Mouse (Mus musculus): ENCODE data around the gene Pde4d. TPM values are rescaled to one million over a fixed set of nuclear protein-coding genes. Genes with fewer than 3 reads are reported as not detected.
A peak's percentile ranks its signal among the peaks of the same experiment; 100 is the strongest.

Pde4d gene
- 18.9 and 34.5 TPM in 2 replicates for total RNA-seq (2021)
- long read RNA-seq, full-length matches to known transcripts = 7 of 10 reads
- long read RNA-seq, partial matches to known transcripts = 1 of 10 reads
- long read RNA-seq, other reads (novel, unspliced or antisense) = 2 of 10 reads

DNA sequence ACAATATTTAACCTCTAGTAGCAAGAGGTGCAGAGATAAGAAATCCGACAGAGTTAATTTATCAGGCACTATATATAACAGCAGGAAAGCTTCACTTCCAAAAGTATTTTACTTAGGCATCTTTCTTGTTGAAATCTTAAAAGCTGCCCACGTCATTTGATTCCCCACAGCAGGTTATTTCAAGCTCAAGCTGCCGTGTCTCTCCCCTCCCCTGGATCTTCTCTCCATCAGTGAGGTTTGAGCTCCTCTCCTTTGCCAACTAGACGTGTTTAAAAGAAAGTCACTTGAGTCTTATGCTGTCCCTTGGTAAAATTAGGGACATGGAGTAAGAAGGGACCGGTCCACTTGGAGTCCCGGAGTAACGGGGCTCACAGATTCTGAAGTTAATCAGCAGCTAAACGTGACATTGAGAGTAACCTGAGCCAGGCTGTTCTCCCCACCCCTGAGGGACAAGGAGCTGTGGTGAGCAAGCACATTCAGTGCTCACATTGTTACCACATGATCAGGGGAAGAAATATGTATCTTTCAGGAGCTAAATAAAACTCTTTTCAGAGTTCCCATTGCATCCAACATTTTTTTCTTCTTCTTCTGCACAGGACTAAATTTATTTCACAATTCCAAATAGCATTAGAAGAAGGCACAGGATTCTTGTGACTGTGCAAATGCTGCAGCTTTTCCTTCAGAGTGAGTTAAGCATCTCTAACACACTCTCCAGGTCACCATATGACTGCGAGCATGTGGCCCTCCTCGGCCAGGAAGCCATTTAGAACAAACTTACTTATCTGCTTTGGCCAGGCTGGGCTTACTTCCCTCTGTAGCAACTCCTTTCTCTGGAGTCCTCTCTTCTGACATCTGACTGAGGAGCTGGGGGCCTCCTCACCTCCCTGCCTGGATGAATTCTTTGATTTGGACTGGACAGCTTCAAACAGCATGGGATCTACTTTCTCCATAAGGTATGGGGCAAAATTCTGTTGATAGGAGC, at the start of gene Pde4d:
Pde4d (plus strand) TSS at position 833 of the 982 bp plus-strand sequence.
- DNase-seq = no peak

DNA sequence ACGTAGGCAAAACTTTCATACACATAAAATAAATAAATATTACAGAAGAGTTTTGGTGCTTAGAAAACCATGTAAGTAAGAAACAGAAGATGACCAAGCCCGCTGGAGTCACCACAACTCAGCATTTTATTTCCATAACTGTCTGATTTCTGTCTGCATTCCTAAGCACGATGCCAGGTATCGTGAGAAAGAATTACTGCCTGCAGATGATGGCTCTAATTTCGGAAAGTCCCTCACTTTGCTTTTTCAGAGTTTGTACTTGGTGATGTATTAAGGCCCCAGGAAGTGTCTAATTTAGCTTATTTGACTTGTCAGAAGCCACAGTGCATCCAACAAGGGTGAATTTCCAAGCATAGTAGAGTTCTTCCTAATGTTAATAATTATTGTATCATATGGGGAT, 46.6 kb upstream of the Pde4d start:
- no peak for DNase-seq

DNA sequence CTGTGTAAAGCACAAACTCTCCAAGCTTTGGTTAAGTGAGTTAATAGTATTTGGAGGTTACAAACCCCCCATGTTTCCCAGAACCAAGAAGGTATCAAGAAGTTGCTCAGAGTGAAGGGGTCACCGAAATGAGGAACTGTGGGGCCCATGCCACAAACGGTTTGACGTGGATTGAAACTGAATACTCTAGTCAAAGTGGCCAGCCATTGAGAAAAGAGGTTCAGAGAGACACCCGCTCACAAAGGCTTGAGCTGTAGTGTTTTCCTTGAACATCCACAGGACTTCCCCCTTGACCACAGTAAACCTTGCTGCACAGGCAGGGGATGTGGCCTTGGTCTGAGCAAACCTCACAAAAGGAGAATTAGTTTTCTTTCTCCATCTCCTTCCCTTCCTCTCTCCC, 45.4 kb upstream of the Pde4d start:
- DNase-seq = no peak

DNA sequence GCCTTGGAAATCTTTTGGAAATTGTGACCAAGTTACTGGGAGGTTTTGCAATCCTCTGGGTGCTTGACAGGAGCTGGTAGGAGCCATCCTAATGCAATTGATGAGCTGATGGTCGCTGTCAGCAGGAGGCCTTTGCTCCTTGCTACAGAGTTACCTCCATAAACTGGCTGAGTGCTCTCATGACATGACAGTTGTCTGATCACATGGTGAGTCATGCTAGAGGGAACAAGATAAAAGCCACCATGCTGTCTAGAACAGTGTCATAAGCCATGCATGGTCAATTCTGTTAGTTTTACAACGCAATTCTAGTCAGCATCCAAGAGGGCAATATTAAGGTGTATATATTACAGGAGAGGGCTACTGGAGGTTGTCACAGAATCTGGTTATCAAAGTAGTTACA, 34.3 kb upstream of the Pde4d start:
- no peak for DNase-seq

DNA sequence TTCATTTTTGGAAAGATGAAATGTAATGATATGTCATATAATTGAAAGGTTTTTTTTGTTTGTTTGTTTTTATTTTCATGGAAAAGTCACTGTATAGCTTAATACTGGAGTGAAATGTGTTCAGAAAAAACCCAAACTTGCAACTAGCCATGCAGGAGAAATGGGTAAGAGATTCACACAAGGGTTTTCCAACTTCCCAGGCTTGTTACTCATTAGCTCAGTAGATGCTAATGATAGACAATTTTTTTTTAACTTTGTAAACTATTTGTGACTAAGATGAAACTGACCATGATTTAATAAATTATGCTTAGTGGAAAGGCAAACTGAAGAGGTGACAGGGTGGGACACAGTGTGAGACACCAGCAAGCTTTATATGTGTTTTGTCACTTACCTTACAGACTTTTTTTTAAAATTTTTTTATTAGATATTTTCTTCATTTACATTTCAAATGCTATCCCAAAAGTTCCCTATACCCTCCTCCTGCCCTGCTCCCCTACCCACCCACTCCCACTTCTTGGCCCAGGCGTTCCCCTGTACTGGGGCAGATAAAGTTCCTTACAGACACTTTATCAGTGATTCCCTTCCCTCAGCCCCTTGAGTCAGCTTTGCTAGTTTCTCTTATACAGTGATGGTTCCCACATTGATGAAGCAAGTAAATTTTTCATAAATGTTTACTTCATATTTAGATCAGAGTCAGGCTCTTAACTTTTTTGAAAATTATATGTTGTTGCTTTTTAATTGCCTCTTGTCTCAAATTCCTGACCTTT, 30.8 kb upstream of the Pde4d start:
- DNase-seq = no peak

DNA sequence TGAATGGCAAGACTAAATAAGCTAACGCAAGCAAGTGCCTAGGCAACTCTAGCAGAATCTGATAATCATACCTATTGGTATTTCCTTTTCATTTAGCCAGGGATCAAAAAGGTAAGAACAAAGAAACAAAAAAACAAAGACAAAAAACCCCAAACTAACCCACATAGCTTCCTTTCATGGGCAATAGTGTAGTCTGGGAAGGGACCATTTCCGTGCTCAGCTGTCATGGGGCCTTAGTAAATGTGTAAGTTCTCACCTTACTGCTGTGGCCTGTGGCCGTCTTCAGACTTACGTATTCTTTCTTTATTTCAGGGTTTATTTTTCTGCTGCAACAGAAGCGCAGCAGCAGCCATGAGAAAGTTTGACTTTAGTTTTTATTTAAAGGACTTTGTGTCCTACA, 23.4 kb upstream of the Pde4d start:
- no peak for DNase-seq

DNA sequence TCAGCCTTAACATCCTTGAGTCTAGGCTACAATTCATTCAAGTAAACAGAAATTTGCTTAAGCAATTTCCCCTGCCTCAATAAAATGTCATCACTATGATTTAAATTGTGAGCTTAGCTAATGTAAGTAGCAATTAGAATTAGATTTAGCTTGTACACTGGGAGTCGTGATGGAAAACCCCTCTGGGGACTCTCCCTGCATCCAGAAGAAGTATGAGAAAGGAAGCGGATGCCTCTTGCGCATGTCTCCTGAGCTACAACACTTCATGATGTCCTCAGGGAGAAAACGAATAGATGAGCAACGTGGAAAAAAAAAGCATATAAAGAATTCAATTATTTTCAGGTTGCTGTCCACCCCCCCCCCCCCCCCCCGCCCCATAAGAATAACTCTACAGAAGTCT, 20.9 kb upstream of the Pde4d start:
- no peak for DNase-seq

DNA sequence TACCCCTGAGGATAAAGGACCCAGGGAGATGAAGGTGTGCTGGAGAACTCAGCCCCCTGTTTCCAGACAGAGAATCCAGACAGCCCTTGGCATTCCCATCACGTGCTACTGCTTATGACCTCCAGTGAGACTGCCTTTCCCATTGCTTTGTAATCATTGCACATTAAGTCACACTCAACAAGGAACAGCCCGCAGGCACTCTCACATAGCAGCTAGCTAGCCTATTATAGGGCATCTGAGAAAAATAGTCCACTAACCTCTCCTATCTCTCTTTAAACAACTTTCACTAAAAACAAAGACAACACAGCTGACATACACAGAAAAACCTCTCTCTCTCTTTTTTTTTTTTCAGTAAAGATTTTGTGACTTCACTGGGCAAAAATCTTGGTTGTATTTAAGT, 20.1 kb upstream of the Pde4d start:
- no peak for DNase-seq

DNA sequence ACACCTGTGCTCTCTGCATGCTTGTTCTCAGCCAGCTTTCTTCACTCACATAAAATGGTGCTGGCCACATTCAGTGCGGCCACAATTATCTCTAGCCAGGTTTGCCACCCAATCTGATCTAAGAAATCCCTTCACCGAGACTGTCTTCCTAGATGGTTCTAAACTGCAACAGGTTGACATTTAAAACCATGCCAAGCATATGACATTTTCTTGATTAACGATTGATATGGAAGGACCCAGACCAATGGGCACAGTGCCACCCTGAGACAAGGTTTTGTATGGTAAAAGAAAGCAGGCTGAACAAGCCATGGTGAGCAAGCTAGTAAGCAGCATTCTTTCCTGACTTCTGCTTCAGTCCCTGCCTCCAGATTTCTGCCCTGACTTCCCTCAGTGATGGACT, 18.0 kb upstream of the Pde4d start:
- DNase-seq = peak; percentile 21

DNA sequence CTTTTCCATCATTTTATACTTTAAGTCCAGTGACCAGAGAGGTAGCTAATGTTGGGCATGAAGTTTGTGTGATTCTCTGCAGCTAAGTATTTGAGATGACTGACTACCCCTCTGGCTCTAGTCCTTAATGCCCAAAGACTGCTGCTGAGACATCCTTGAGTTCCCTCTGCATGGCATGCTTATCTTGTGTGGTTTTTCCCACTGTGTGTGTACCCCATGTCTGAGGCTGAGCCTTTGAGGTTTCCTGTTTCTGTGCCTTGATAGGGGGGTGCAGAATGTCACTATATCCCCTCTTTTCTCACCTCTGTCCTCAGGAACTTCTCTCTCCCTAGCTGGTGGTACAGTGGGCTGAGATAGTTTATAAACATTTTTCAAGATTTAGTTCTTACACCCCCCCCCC, 14.1 kb upstream of the Pde4d start:
- no peak for DNase-seq

DNA sequence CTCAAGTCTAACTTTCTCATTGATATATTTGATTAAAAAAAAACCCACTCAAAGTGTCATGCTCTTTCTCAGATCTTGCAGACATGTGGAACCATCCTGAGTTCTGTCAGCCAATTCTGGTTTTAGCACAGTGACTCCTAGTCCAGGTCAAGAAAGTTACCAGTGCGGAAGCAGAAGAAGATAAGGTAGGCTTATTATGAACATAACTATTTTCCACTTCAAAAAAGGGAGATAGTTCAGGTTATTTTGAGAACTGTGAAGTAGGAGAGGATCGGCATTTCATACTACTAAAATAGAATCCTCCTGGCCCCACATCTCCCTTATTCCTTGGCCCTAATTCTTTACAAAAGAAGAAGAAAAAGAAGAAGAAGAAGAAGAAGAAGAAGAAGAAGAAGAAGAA, 12.3 kb upstream of the Pde4d start:
- no peak for DNase-seq

DNA sequence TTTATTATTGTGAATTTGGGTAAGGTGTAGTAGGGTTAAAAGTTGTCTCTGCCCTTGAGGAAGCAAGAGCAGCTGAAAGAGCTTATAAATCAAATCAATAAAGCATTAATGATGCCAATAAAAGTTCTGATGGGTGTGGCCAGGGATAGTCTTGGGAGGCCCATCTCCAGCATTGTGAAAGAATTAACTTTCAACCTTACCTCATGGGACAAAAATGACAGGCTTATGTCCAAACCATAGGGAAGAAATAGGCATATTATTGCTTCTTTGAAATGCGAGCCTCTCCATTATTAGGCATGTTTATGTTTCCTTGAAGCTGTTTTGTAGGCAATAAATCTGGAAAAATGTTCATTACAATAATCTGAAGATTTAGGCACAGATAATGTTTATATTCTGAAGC, 10.7 kb upstream of the Pde4d start:
- DNase-seq = no peak

DNA sequence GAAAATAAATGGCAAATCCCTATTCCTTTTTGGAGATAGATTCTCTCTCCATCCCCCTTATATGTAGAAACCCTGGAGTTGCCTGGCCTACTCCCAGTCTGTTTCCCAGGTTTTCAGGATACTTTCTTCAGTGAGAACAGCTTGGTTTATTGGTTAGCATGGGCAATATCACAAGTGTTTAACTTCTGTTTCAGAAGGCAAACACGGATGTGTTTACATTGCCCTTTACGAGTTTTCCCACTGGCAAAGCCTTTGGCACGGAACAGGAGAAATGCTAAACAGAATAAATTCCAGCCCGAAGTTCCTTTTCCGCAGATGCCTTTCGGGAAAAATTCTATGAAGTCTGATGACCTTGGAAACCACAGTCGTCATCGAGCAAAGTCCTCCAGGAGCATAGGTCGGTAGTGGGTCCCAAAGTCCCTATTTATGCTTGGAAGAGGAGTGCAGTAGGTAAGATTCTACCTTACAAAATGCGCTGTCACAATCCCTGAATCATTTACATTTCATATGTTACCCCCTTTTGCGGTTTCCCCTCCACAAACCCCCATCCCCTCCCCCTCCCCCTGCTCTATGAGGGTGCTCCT, 1.3 kb upstream of the Pde4d start:
- no peak for DNase-seq

DNA sequence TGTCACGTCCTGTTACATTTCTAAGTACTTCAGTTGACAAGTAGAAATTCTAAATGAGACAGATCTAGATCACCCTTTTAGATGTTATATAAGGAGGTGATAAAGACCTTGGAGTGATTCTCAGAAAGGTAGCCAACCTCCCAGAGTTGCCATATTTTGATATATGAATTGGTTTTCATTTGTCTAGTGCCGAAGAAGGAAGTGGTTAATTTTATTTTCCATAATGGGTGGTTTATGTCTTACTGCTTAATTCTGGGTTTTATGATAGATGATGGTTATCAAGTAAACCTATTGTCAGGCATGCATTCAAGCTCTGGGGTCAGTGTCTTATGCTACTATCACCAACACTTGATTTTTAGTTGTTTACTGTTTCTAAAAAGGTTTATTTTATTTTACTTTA, 1.4 kb downstream of the Pde4d start:
- no peak for DNase-seq

DNA sequence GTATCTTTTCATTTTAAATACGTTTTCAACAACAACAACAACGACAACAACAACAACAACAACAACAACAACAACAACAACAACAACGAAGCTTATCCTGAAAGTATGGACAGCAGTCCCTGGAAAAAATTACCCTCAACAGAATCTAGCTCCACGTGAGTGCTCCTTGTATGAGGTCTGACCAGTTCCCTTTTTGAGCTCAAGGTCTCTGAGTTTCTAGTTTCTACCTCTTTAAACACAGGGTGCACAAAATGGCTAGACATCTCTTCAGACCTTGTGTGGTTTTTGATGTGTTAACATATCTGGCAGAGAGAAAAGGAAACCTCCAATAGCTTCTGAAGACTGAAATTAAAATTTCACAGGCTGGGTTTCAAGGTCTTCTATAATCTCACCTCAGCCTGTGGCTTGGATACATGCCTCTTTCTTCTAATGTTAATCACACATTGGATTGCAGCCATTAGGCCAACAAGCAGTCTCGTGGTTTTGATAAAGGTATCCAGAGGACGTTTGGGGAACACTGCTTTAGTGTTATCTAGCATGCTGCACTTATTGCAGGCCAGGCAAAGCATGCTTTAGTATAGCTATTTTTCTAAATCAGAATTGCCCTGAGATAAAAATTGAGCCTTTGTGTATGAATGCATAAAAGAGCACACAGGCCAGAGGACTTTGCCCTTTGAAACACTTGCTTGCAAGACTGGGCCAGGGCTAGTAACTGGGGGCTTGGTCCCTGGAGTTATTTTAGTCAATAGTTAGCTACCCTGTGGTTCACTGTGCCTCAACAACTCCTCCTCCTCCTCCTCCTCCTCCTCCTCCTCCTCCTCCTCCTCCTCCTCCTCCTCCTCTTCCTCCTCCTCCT, 3.5 kb downstream of the Pde4d start:
- no peak for DNase-seq

DNA sequence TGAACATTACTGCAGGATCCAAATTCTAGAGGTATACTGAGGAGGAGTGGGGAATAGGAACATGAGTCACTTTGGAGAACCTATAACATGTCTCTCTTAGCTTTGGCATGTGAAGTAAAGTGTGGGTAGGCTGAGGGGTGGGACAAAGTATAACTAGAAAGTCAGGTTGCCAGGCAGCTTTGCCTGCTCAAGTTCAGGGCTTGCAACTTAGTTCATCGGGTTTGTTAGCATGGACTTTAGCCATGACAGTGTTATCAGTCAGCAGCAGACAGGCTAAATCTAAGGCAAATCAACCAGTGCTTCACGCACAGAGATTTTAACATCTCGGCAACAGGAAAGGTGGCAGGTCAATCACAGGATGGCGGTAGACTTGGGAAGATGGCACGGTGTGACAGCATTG, 12.8 kb downstream of the Pde4d start:
- no peak for DNase-seq

DNA sequence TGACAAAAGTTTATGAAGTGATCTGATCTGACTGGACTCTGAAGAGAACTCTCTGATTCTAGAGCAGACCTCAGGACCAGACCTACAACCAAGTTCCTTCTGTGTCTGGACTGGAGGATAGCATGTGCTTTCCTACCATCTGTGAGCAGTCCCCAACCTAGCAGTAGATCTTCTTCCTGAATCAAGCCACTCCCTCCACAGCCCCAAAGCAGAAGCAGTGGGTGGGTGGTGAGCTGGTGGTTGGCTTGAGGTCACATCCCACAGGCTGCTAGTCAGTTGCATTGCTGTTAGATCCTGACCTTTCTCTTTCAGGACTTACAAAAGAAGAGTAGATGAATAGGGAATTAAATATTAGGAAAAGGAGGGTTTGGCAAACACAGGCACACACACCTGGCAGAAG, 16.0 kb downstream of the Pde4d start:
- no peak for DNase-seq

DNA sequence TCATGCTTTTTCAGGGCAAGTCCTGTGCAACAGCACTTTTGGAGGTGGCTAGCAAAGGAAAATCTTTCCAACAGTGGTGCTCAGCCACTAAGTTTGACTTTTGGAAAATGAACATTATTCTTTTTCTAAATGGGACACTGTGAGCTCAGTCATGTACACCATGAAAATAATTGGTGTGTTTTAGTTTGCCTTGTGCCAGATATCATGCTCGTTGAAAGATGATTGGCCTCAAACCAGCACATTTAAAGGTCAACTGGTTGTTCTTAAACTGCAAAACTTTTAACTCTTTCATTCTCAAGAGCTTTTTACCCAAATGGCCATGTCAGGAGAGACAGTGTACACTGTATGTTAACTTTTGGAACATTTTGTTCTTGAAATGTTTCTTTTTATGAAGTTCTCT, 17.3 kb downstream of the Pde4d start:
- DNase-seq = no peak

DNA sequence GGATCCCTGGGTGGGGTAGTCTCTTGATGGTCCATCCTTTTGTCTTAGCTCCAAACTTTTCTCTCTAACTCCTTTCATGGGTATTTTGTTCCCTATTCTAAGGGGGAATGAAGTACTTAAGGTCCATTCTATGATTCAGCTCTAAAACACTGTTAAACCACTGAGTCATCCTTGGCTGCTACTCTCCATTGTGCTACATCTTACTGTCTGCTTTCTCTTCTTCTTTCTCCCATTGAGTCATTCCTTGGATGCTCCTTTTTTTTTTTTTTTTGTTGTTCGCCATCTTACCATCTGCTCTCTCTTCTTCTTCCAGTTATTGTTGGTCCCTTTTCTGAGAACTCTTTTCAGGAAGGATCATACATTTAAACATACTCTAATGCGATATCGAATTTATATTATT, 30.7 kb downstream of the Pde4d start:
- no peak for DNase-seq

DNA sequence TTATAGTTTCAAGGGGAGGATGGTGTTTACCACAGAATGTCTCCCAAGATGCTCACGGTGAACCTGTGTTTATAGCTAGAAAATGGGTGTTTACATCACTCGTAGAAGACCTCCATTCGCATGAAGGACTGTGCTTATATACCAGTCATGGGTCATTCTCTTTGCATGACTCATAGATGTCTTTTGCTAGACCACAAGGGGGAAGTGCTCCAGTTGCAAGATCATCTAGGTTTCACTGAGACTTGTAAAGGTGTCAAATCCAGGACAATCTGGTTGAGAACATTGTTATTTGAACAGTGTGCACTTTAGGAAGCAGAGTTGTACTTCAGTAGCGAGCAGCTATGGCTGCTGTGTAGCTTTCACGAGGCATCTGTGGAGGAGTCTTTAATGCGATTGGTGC, 35.3 kb downstream of the Pde4d start:
- DNase-seq = no peak

DNA sequence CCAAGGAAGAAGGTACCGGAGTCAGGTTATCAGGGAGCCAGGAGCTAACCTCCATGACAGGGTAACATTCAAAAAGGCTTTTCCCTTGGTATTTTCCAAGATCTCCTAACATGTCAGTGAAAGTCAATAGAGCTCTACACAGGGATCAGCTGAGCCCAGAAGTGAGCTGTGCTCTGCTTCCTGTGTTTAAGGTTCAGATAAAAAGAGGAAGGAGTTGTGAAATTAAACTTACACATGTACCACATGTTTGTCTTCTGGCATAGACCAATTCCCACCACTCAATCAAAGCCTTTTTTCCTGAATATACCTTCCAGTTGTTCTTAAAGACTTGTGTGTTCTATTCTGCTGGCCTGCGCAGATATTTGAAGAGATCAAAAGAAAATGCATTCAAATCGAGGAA, 37.3 kb downstream of the Pde4d start:
- no peak for DNase-seq

DNA sequence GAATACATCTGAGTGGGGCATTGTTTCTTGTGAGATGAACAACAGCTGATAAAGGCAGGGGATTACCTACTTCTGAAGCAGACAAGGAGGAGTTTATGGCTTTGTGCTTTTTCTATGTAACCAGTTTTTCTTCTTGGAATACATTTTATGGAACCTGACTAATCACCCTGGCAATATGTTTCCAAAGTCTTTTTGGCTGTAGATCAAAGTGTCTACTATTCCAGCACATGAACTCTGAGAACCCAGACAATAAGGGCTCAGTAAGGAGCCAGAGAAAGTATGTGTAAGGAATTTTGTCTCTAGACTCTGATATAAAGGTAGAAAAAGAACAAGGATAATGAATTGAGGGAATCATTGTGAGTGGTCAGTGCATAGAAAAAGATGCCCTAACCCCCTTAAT, 40.1 kb downstream of the Pde4d start:
- no peak for DNase-seq
